Mouse (Mus musculus) small intestine, adult 2 months (tissue): ENCODE data around the gene Slc41a3. TPM values are rescaled to one million over a fixed set of nuclear protein-coding genes. Genes with fewer than 3 reads are reported as not detected.
A peak's percentile ranks its signal among the peaks of the same experiment; 100 is the strongest.

Experiments used
- H3K27ac ChIP-seq: fragments of 200-500 bp; 2 replicates; pipeline ENCODE4 v1.5.1; 2012; ENCODE audit warnings: low read depth, low read length, control low read depth, inconsistent platforms; ENCODE audit not compliant: insufficient read depth
- H3K27me3 ChIP-seq: fragments of 200-500 bp; 2 replicates; pipeline ENCODE4 v1.6.1; 2012; ENCODE audit warnings: mild to moderate bottlenecking, moderate library complexity, low read length, inconsistent platforms; ENCODE audit not compliant: control insufficient read depth, insufficient read depth
- H3K36me3 ChIP-seq: fragments of 200-500 bp; 2 replicates; pipeline ENCODE4 v1.6.1; 2012; ENCODE audit warnings: mild to moderate bottlenecking, low read length, control low read depth, inconsistent platforms; ENCODE audit not compliant: control insufficient read depth, insufficient read depth
- H3K4me1 ChIP-seq: fragments of 200-500 bp; 2 replicates; pipeline ENCODE4 v1.6.1; 2012; ENCODE audit warnings: low read length, inconsistent platforms, mixed read lengths; ENCODE audit not compliant: control insufficient read depth, insufficient read depth, insufficient read length
- H3K4me3 ChIP-seq: fragments of 200-500 bp; 2 replicates; pipeline ENCODE4 v1.5.1; 2012; ENCODE audit warnings: low read depth, mild to moderate bottlenecking, control low read depth, inconsistent platforms, low read length, moderate library complexity
- CTCF ChIP-seq: fragments of 200-500 bp; IDR thresholded peaks from 2 replicates; pipeline ENCODE4 v1.5.1; 2012; ENCODE audit warnings: low read depth, mild to moderate bottlenecking, control low read depth, inconsistent platforms, low read length, moderate library complexity, mixed read lengths; ENCODE audit not compliant: insufficient replicate concordance, insufficient read length; ENCODE audit errors: extremely low read depth
- POLR2A ChIP-seq: fragments of 200-500 bp; IDR thresholded peaks from 2 replicates; pipeline ENCODE4 v1.6.1; 2012; ENCODE audit warnings: low read depth, mild to moderate bottlenecking, control low read depth, inconsistent platforms, low read length, moderate library complexity
- WGBS: fragments of 180-500 bp; shearing (Covaris S2); methylation state at CpG from one replicate; pipeline ENCODE4 v1.1.7; 2018; 5-methylcytosine and 5-hydroxymethylcytosine counted together
- polyA plus RNA-seq: library from polyadenylated mRNA; depleted of rRNA; stranded (reverse); fragments of >200 nt; gene quantifications from 2 replicates; pipeline ENCODE4 v1.2.3, GENCODE M21; 2012; rRNA removed

Gene Slc41a3
- 1.5 and 10.7 TPM in 2 replicates for polyA plus RNA-seq

DNA sequence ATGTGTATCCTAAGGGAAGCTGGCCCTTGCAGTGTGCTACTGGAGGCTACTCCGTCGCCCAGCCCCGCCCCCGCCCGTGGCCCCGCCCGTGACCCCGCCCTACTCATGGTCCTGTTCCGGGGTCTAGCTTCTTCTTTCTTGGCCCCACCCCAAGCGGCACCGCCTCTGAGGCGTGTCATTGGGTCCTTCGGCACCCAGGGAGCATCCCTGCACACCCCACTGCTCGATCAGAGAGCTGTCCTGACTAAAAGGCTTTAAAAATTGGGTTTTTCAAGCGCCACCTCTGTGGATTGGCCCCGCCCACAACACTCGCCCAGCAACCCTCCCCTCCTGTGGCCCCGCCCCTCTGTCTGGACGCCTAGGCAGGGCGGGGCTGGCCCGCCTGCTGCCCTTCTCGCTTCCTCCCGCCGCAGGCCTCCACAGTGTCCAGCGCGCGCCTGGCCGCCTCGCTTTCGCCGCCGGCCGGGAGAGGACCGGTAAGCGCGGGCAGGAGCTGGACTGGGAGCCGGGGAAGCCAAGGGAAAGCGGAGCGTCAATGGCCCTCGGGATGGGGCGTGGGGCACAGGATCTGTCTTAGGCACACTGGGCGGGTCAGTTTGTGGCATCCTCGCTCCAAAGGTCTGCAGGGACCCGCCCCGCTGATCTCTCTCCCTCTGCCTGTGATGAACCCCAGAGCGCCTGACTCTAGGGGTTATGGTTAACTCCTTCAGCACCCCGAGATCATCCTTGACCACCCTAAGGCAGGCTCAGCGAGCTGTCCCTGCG, at the start of gene Slc41a3:
TSS of gene Slc41a3 (plus strand) at position 193 of the 765 bp plus-strand sequence.
- no peaks in the 10 kb centered on the region for H3K27me3 ChIP-seq
- H3K27ac ChIP-seq = peak within 1 kb of the TSS; percentile 75
- 2% methylated on average over 49 of the region's 49 CpGs for WGBS
- H3K4me3 ChIP-seq = peak within 1 kb of the TSS; percentile 96
- peaks cover 14% of the 10 kb centered on the region for H3K4me1 ChIP-seq
- TF ChIP-seq POLR2A (peak; percentile 44), CTCF (no peak)
- H3K36me3 ChIP-seq = no peaks in the 10 kb centered on the region

DNA sequence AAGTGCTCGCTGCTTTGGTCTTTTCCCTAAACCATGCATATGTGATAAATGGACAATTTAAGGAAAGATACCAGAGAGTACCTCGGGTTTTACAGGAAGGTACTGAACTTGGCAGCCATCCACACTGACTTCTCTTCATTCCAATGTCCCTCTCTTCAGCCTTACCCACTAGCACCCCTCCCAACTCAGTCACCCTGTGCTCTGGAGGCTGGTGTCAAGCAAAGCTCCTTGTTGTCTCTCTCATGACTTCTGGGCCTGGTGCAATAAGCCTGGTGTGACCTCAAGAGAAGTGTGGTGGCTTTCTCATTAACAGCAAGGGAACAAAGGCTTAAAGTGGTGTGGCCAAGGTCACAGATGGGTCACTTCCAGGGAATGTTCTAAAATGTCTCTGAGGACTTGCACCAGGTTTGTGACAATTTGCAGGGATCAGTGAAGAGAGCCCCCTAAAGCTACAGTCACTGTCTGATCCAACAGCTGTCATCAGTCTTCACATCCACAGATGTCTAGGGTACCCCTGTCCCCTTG, 47.9 kb upstream of the Slc41a3 start:
- H3K4me3 ChIP-seq = no peak overlapping the region
- peaks cover 33% of the 10 kb centered on the region; the same call in 1 of the 2 replicates for H3K4me1 ChIP-seq
- no peaks in the 10 kb centered on the region for H3K27me3 ChIP-seq
- H3K27ac ChIP-seq = no peak overlapping the region
- TF ChIP-seq POLR2A (no peak), CTCF (no peak)
- H3K36me3 ChIP-seq = peaks cover 10% of the 10 kb centered on the region; the same call in 1 of the 2 replicates
- WGBS = 47% methylated on average over 2 of the region's 2 CpGs

DNA sequence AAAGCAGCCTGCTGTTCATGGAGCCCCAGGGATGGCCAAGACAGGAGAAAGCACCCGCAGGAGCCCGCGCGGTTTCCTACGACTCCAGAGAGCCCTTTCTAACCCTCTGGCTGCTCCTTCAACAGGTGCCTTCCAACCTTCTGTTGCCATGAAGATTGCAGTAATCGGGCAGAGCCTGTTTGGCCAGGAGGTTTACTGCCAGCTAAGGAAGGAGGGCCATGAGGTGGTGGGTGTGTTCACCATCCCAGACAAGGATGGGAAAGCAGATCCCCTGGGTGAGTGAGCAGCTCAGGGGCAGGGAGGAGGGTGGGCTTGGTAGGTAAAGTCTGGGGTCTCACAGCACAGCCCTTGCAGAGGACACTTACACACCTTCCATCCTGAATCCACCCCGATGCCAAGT, 47.4 kb upstream of the Slc41a3 start:
- 85% methylated on average over 7 of the region's 7 CpGs for WGBS
- TF ChIP-seq POLR2A (no peak), CTCF (no peak)
- Histone ChIP-seq H3K4me1 (peaks cover 31% of the 10 kb centered on the region; the same call in 1 of the 2 replicates), H3K4me3 (no peak overlapping the region), H3K27me3 (no peaks in the 10 kb centered on the region), H3K36me3 (peaks cover 12% of the 10 kb centered on the region), H3K27ac (no peak overlapping the region)

DNA sequence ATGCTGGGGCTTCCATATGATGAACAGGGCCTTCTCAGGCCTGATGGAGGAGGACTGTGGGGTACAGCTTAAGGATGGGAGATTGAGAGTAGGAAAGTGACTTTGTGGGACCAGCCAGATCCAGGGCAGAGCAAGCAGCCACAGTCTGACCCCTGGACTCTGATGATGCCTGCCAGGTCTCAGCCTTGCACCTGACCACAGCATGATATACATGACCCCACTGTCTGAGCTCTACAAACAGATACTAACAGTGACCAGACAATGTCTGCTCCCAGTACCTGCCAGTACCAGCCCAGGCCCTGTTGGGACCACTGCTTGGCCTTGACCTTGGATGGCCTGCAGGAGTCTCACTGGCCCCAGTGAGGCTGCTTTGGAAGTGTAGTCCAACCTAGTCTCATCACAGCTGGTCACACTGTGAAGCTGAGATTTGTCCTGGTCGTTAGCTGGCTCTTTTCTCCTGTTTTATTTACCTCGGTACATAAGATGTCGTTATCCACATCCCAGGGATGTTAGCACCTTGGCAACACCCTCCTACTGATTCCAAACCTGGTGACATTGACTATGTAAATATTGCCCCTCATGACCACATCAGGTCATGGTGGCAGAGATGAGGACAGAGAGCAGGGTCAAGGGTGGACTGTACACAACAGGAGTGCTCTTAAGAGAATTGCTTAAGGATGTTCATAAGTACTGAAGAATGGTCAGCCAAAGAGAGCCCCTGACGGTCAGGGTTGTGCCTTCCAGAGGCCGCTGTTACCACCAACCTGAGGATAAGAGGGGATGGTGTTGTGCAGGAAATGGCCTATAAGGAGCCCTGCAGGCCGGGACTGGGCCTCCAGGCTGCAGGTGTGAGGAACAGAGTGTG, 46.5 kb upstream of the Slc41a3 start:
- no peaks in the 10 kb centered on the region for H3K27me3 ChIP-seq
- TF ChIP-seq CTCF (no peak), POLR2A (no peak)
- no peak overlapping the region for H3K4me3 ChIP-seq
- H3K4me1 ChIP-seq = peaks cover 31% of the 10 kb centered on the region; the same call in 1 of the 2 replicates
- no peak overlapping the region for H3K27ac ChIP-seq
- H3K36me3 ChIP-seq = peaks cover 18% of the 10 kb centered on the region
- 68% methylated on average over 6 of the region's 6 CpGs for WGBS

DNA sequence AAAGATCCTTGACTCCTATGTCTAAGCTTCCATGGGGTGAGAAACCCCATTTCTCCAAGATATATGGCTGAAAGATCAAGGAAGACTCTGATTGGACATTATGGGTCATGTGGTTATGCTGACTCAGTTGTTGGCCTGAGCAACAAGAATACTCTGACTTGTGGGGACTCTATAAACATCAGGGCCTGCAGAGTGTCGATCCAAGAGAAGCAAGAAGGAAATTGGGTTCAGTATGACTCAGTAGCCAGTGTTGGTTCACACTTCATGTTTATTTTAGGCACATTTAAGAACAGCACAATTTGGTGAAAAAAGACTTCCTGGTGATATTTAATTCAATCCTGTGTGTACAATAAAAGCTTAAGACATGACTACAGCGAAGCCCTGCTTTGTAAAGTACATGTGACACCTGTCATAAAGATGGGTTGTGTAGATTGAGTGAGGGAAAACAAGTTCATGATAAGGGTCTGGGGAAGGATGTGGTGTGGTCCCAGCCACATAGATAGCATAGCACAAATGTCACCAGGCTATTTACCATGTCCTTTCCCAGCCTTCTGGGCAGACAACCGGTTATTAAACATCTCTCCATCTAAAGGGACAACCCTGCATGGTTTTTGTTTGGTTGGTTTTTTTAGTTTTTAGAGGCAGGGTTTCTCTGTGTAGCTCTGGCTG, 44.0 kb upstream of the Slc41a3 start:
- Histone ChIP-seq H3K27ac (peak overlapping the region; percentile 96), H3K36me3 (peaks cover 32% of the 10 kb centered on the region), H3K4me3 (no peak overlapping the region), H3K27me3 (no peaks in the 10 kb centered on the region), H3K4me1 (peaks cover 29% of the 10 kb centered on the region; the same call in 1 of the 2 replicates)
- TF ChIP-seq POLR2A (no peak), CTCF (no peak)
- 26% methylated on average over 3 of the region's 3 CpGs for WGBS

DNA sequence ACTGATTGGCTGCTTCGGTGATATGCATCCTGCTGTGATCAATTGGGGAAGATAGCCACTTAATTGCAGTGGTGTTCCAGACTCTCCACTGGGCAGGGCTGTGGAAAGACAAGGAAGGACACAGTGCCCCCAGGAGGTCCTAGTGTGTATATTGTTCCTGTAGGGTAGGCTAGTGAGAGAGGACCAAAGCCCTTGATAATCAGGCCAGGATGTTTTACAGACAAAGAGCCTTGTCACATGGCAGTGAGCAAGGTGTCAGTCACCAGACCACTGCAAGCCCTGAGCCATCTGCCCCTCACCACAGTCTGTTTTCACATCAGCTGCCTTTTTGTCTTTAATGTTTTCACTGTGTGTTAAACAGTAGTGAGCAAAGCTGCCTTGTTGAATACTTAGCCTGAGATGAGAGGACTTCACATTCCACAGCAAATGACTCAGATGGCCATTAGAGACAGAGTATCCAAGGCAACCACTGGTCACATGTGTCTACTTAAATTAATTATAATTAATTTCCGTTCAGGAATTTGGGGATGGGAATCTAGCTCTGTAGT, 43.2 kb upstream of the Slc41a3 start:
- TF ChIP-seq CTCF (peak; percentile 57; the same call in 1 of the 2 replicates), POLR2A (no peak)
- peaks cover 32% of the 10 kb centered on the region for H3K36me3 ChIP-seq
- H3K27me3 ChIP-seq = no peaks in the 10 kb centered on the region
- no peak overlapping the region for H3K4me3 ChIP-seq
- WGBS = 32% methylated on average over 2 of the region's 2 CpGs
- peak overlapping the region; percentile 52 for H3K27ac ChIP-seq
- H3K4me1 ChIP-seq = peaks cover 29% of the 10 kb centered on the region; the same call in 1 of the 2 replicates
